Mouse (Mus musculus) monocyte, adult 2 months (primary cell): ENCODE measurements at regions not wholly inside any gene's neighbourhood (a gene's known extent, or its start where the extent isn't known, plus 50 kb on each side); places are given as distances from the start of the nearest gene placed in this dataset.
"Not testable (repeated sequence)": the region's sequence is repeated elsewhere in the genome, so short reads cannot be mapped to it uniquely, and the experiment has no call there.

Experiments
- DNase-seq, 2 experiments: peaks; one replicate each; pipeline ENCODE4 v3.0.0; 2022; ENCODE audit warnings: low spot score in 2 of 2, low read depth in 1 of 2

DNA sequence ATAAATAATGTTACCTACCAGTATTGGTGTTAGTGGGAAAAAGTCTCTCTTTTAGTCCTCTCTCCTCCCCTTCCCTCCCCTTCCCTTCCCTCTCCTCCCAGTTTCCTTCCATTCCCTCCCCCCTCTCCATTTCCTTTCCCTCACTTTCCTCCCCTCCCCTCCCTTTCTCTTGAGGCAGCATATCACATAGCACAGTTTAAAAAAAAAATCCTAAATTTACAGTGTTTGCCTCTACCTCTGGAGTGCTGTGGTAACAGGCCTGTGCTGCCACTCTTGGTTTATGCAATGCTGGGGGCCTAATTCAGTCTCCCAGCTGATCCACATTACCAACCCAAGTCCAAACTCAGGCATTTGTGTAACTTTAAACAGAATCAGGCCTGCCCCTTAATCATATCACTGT, 52.1 kb upstream of the Slc44a3 start:
- no peak for DNase-seq

DNA sequence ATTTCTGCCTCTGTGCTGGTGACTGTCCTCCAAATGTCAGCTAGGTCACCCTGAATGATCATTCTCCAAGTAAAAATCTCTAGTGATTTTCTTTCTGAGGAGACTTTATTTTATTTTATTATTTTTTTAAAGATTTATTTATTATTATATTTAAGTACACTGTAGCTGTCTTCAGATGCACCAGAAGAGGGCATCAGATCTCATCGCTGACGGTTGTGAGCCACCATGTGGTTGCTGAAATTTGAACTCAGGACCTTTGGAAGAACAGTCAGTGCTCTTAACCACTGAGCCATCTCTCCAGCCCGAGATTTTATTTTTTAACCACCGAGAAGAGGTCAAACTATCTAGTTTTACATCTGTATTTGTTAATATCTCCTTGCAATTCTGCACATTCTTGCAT, 50.5 kb upstream of the Slc44a3 start:
- not testable (repeated sequence) for DNase-seq
